Mouse (Mus musculus) neural tube, embryonic 13.5 days (tissue): ENCODE measurements at regions not wholly inside any gene's neighbourhood (a gene's known extent, or its start where the extent isn't known, plus 50 kb on each side); places are given as distances from the start of the nearest gene placed in this dataset.
"Not testable (repeated sequence)": the region's sequence is repeated elsewhere in the genome, so short reads cannot be mapped to it uniquely, and the experiment has no call there.

ENCODE experiments used
- ATAC-seq: fragments of 200-750 bp; cut with Nextera tagmentation; 2 replicates; pipeline ENCODE4 v1.8.0; 2017; ENCODE audit warnings: low read depth, mild to moderate bottlenecking, moderate TSS enrichment, moderate library complexity
- H3K27ac ChIP-seq: fragments of 300-500 bp; sonication (generic); replicated peaks from 2 replicates; pipeline ENCODE4 v1.5.1; 2015; ENCODE audit warnings: moderate library complexity, mild to moderate bottlenecking, inconsistent platforms
- H3K27me3 ChIP-seq: fragments of 300-500 bp; sonication (generic); 2 replicates; pipeline ENCODE4 v1.6.1; 2015; ENCODE audit warnings: mild to moderate bottlenecking, inconsistent platforms
- H3K36me3 ChIP-seq: fragments of 300-500 bp; sonication (generic); 2 replicates; pipeline ENCODE4 v1.6.1; 2015; ENCODE audit warnings: mild to moderate bottlenecking, inconsistent platforms
- H3K4me1 ChIP-seq: fragments of 300-500 bp; sonication (generic); replicated peaks from 2 replicates; pipeline ENCODE4 v1.6.1; 2015; ENCODE audit warnings: inconsistent platforms
- H3K4me2 ChIP-seq: fragments of 300-500 bp; sonication (generic); 2 replicates; pipeline ENCODE4 v1.6.1; 2015; ENCODE audit warnings: inconsistent platforms, mild to moderate bottlenecking, moderate library complexity
- H3K4me3 ChIP-seq: fragments of 300-500 bp; sonication (generic); 2 replicates; pipeline ENCODE4 v1.5.1; 2015; ENCODE audit warnings: mild to moderate bottlenecking, inconsistent platforms
- H3K9ac ChIP-seq: fragments of 300-500 bp; sonication (generic); 2 replicates; pipeline ENCODE4 v1.6.1; 2015; ENCODE audit warnings: moderate library complexity, mild to moderate bottlenecking, inconsistent platforms
- H3K9me3 ChIP-seq: fragments of 300-500 bp; sonication (generic); 2 replicates; pipeline ENCODE4 v1.6.1; 2016; ENCODE audit warnings: inconsistent platforms
- WGBS: fragments of 180-500 bp; shearing (Covaris S2); methylation state at CpG from one replicate; pipeline ENCODE4 v1.1.7; 2015; 5-methylcytosine and 5-hydroxymethylcytosine counted together

GRCm38 (mm10) chr16:76958597-76959392, 54.7 kb upstream of the Usp25 start:
- no peaks in the 10 kb centered on the region for H3K36me3 ChIP-seq
- no peaks in the 10 kb centered on the region for H3K9me3 ChIP-seq
- H3K27me3 ChIP-seq, result no peaks in the 10 kb centered on the region
- no peak overlapping the region for H3K4me2 ChIP-seq
- no peak overlapping the region for H3K4me3 ChIP-seq
- no peak overlapping the region for H3K27ac ChIP-seq
- H3K9ac ChIP-seq, result no peak overlapping the region
- 77% methylated on average over 7 of the region's 7 CpGs for WGBS
- no peak for ATAC-seq
- no peaks in the 10 kb centered on the region for H3K4me1 ChIP-seq

- WGBS, result 50% methylated on average over 3 of the region's 3 CpGs
- Histone ChIP-seq H3K9me3 (no peaks in the 10 kb centered on the region), H3K4me1 (no peaks in the 10 kb centered on the region), H3K4me2 (no peak overlapping the region), H3K4me3 (no peak overlapping the region), H3K36me3 (no peaks in the 10 kb centered on the region), H3K27ac (no peak overlapping the region), H3K9ac (no peak overlapping the region), H3K27me3 (no peaks in the 10 kb centered on the region)
- ATAC-seq, result no peak
These were observed 56.0 kb upstream of the Usp25 start for GRCm38 (mm10) chr16:76957491-76957890.

- H3K9me3 ChIP-seq, result no peaks in the 10 kb centered on the region
- no peak overlapping the region for H3K27ac ChIP-seq
- H3K9ac ChIP-seq, result no peak overlapping the region
- H3K27me3 ChIP-seq, result no peaks in the 10 kb centered on the region
- WGBS, result 73% methylated on average over 7 of the region's 7 CpGs
- H3K4me1 ChIP-seq, result no peaks in the 10 kb centered on the region
- H3K4me3 ChIP-seq, result no peak overlapping the region
- no peak for ATAC-seq
- no peaks in the 10 kb centered on the region for H3K36me3 ChIP-seq
- H3K4me2 ChIP-seq, result no peak overlapping the region
These were observed 56.4 kb upstream of the Usp25 start for GRCm38 (mm10) chr16:76957090-76957489.

- Histone ChIP-seq H3K9me3 (no peaks in the 10 kb centered on the region), H3K9ac (no peak overlapping the region), H3K27me3 (no peaks in the 10 kb centered on the region), H3K4me3 (no peak overlapping the region), H3K36me3 (no peaks in the 10 kb centered on the region), H3K4me1 (no peaks in the 10 kb centered on the region), H3K27ac (no peak overlapping the region), H3K4me2 (no peak overlapping the region)
- WGBS, result 72% methylated on average over 10 of the region's 10 CpGs
- no peak for ATAC-seq
These were observed 62.5 kb upstream of the Usp25 start for GRCm38 (mm10) chr16:76950836-76951486.

- no peaks in the 10 kb centered on the region for H3K4me1 ChIP-seq
- H3K9ac ChIP-seq, result no peak overlapping the region
- no peak overlapping the region for H3K4me2 ChIP-seq
- H3K4me3 ChIP-seq, result no peak overlapping the region
- no peaks in the 10 kb centered on the region for H3K9me3 ChIP-seq
- ATAC-seq, result no peak
- H3K27me3 ChIP-seq, result no peaks in the 10 kb centered on the region
- no peaks in the 10 kb centered on the region for H3K36me3 ChIP-seq
- 73% methylated on average over 5 of the region's 5 CpGs for WGBS
- H3K27ac ChIP-seq, result no peak overlapping the region
These were observed 66.5 kb upstream of the Usp25 start for GRCm38 (mm10) chr16:76947011-76947410.

GRCm38 (mm10) chr16:76938128-76938527, 75.4 kb upstream of the Usp25 start:
- Histone ChIP-seq H3K9ac (no peak overlapping the region), H3K4me1 (no peaks in the 10 kb centered on the region), H3K27ac (no peak overlapping the region), H3K36me3 (no peaks in the 10 kb centered on the region), H3K4me3 (no peak overlapping the region), H3K9me3 (0 out of 2 replicates have a peak, but pooled peaks cover 3% of the 10 kb centered on the region), H3K27me3 (no peaks in the 10 kb centered on the region), H3K4me2 (no peak overlapping the region)
- 71% methylated on average over 2 of the region's 2 CpGs for WGBS
- no peak for ATAC-seq

- no peak for ATAC-seq
- Histone ChIP-seq H3K4me1 (no peaks in the 10 kb centered on the region), H3K4me2 (no peak overlapping the region)
These were observed 85.6 kb upstream of the Usp25 start for GRCm38 (mm10) chr16:76927901-76928300.

GRCm38 (mm10) chr16:76920137-76920536, 93.4 kb upstream of the Usp25 start:
- not testable (repeated sequence) for H3K27me3 ChIP-seq, H3K4me2 ChIP-seq, ATAC-seq, H3K36me3 ChIP-seq, H3K4me3 ChIP-seq, H3K9ac ChIP-seq, H3K4me1 ChIP-seq, H3K9me3 ChIP-seq, H3K27ac ChIP-seq
- 95% methylated on average over 11 of the region's 11 CpGs for WGBS

More at GRCm38 (mm10) chr16:76927901-76928300, 85.6 kb upstream of the Usp25 start:
- H3K9me3 ChIP-seq, result no peaks in the 10 kb centered on the region
- H3K4me3 ChIP-seq, result no peak overlapping the region
- WGBS, result 70% methylated on average over 6 of the region's 6 CpGs
- H3K27me3 ChIP-seq, result no peaks in the 10 kb centered on the region
- no peak overlapping the region for H3K9ac ChIP-seq
- no peak overlapping the region for H3K27ac ChIP-seq
- H3K36me3 ChIP-seq, result no peaks in the 10 kb centered on the region

GRCm38 (mm10) chr16:76918598-76918997, 94.9 kb upstream of the Usp25 start:
- no peak for ATAC-seq
- Histone ChIP-seq H3K4me2 (no peak overlapping the region), H3K4me1 (no peaks in the 10 kb centered on the region), H3K36me3 (no peaks in the 10 kb centered on the region), H3K9me3 (no peaks in the 10 kb centered on the region), H3K27ac (no peak overlapping the region), H3K4me3 (no peak overlapping the region), H3K9ac (no peak overlapping the region), H3K27me3 (no peaks in the 10 kb centered on the region)
- 60% methylated on average over 2 of the region's 2 CpGs for WGBS

- Histone ChIP-seq H3K9ac (no peak overlapping the region), H3K9me3 (no peaks in the 10 kb centered on the region), H3K4me3 (no peak overlapping the region), H3K4me2 (no peak overlapping the region), H3K4me1 (no peaks in the 10 kb centered on the region), H3K27me3 (no peaks in the 10 kb centered on the region), H3K36me3 (no peaks in the 10 kb centered on the region), H3K27ac (no peak overlapping the region)
- WGBS, result 68% methylated on average over 1 of the region's 1 CpGs
- no peak for ATAC-seq
These were observed 99.2 kb upstream of the Usp25 start for GRCm38 (mm10) chr16:76914311-76914710.

GRCm38 (mm10) chr16:76905205-76905996, 108.1 kb upstream of the Usp25 start:
- Histone ChIP-seq H3K9me3 (no peaks in the 10 kb centered on the region), H3K4me2 (no peak overlapping the region), H3K9ac (no peak overlapping the region), H3K4me3 (no peak overlapping the region), H3K36me3 (no peaks in the 10 kb centered on the region), H3K4me1 (no peaks in the 10 kb centered on the region), H3K27me3 (no peaks in the 10 kb centered on the region), H3K27ac (no peak overlapping the region)
- ATAC-seq, result no peak
- whole genome bisulfite sequencing, result 84% methylated on average over 11 of the region's 11 CpGs

- Histone ChIP-seq H3K4me2 (no peak overlapping the region), H3K9ac (no peak overlapping the region), H3K4me3 (no peak overlapping the region), H3K27ac (no peak overlapping the region), H3K4me1 (peaks cover 13% of the 10 kb centered on the region), H3K27me3 (no peaks in the 10 kb centered on the region), H3K36me3 (no peaks in the 10 kb centered on the region), H3K9me3 (no peaks in the 10 kb centered on the region)
- ATAC-seq, result no peak
- WGBS, result 21% methylated on average over 7 of the region's 7 CpGs
These were observed 114.4 kb upstream of the Usp25 start for GRCm38 (mm10) chr16:76899083-76899482.
